Mouse (Mus musculus): Measurements from ENCODE around the gene Aak1.

- TF ChIP-seq CTCF (IDR thresholded peaks at IDR 0.05; ENCODE audit: borderline replicate concordance, control insufficient read depth, extremely low read depth, insufficient read depth, low read length, poor library complexity) (no peak), POLR2A (IDR thresholded peaks at IDR 0.05; ENCODE audit: control insufficient read depth, extremely low read depth, insufficient read depth, low read length, poor library complexity) (no peak)
Observed at GRCm38 (mm10) chr6:87044895-87045294, 195.6 kb downstream of the Aak1 start.

Data from thymus, adult 2 months (tissue).